Mouse (Mus musculus) olfactory bulb, adult 2 months (tissue): Measurements from ENCODE around the gene Tmem245.

Experiments used
- CTCF ChIP-seq: fragments of 200-500 bp; IDR thresholded peaks from 2 replicates; pipeline ENCODE4 v1.5.1; 2012; ENCODE audit warnings: low read depth, mild to moderate bottlenecking, low read length, moderate library complexity; ENCODE audit not compliant: insufficient read depth
- POLR2A ChIP-seq: fragments of 200-500 bp; IDR thresholded peaks from 2 replicates; pipeline ENCODE4 v1.6.1; 2012; ENCODE audit warnings: mild to moderate bottlenecking, low read depth, low read length, moderate library complexity; ENCODE audit not compliant: insufficient read depth

DNA sequence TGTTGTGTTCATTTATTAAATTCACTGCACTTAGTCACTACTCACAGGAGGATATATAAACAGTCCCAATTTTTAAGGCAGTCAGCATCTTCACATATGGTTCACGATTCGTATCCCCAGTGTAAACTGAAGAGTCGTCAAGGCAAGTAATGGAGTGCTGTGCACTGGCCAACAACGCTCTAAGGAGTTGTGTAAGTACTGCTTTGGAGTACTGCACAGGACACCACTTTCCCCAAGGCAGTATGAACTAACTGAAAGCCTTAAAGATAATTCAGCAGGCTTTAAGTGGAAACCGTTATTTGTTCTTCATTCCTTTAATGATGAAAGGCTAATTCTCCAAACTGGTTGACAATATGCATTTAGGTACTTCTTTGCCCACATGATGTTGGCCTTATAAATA is 39.6 kb downstream of the Tmem245 start:
- TF ChIP-seq CTCF = no peak
- no peak for TF ChIP-seq POLR2A
